Mouse (Mus musculus) CH12.LX (cell line): ENCODE data around the gene Snrpg. TPM values are rescaled to one million over a fixed set of nuclear protein-coding genes. Genes with fewer than 3 reads are reported as not detected.
A peak's percentile ranks its signal among the peaks of the same experiment; 100 is the strongest.

Experiments
- DNase-seq: peaks from one replicate; pipeline ENCODE4 v3.0.0-alpha.2; 2013; ENCODE audit errors: extremely low read depth
- H3K27ac ChIP-seq: 2 replicates; pipeline ENCODE4 v1.5.1; 2012; ENCODE audit warnings: low read depth, mild to moderate bottlenecking, control low read depth, moderate library complexity; ENCODE audit not compliant: insufficient read depth
- H3K27me3 ChIP-seq: replicated peaks from 2 replicates; pipeline ENCODE3; 2012; ENCODE audit warnings: inconsistent platforms
- H3K36me3 ChIP-seq, 2 experiments: replicated peaks in 1 of 2; 2 replicates each; pipeline versions ENCODE3 to v1.6.1; 2012; ENCODE audit warnings: inconsistent platforms in 1 of 2, low read length in 1 of 2, mild to moderate bottlenecking in 1 of 2, mixed read lengths in 1 of 2, moderate library complexity in 1 of 2; ENCODE audit not compliant: control insufficient read depth in 1 of 2, insufficient read depth in 1 of 2
- H3K4me1 ChIP-seq, 2 experiments: 2 replicates each; pipeline ENCODE4 v1.6.1; 2012; ENCODE audit warnings: inconsistent platforms in 1 of 2, moderate library complexity in 1 of 2; ENCODE audit not compliant: insufficient read depth in 2 of 2, control insufficient read depth in 1 of 2
- H3K4me2 ChIP-seq: 2 replicates; pipeline ENCODE4 v1.6.1; 2012; ENCODE audit warnings: low read depth, mild to moderate bottlenecking, control low read depth; ENCODE audit not compliant: poor library complexity, insufficient read depth, severe bottlenecking
- H3K4me3 ChIP-seq, 3 experiments: fragments of 150-350 bp in 1 of 3; sonication (generic) in 1 of 3; replicated peaks in 1 of 3; 2 replicates each; pipeline versions ENCODE3 to v1.5.1; 2011 to 2012; ENCODE audit warnings: low read depth in 2 of 3, low read length in 2 of 3, mild to moderate bottlenecking in 2 of 3, moderate library complexity in 2 of 3, control low read depth in 1 of 3, improper control_type of control experiment in 1 of 3, inconsistent platforms in 1 of 3, mixed read lengths in 1 of 3; ENCODE audit not compliant: poor library complexity in 1 of 3
- H3K79me2 ChIP-seq: replicated peaks from 2 replicates; pipeline ENCODE4 v1.6.1; 2012; ENCODE audit warnings: mild to moderate bottlenecking, moderate library complexity; ENCODE audit not compliant: control insufficient read depth, poor library complexity, insufficient read depth, severe bottlenecking; ENCODE audit errors: extremely low read depth
- H3K9ac ChIP-seq: 2 replicates; pipeline ENCODE4 v1.6.1; 2012; ENCODE audit warnings: low read depth, mild to moderate bottlenecking, control low read depth, moderate library complexity; ENCODE audit not compliant: insufficient read depth
- H3K9me3 ChIP-seq: replicated peaks from 2 replicates; pipeline ENCODE3; 2012; ENCODE audit warnings: low read length, inconsistent platforms, mixed read lengths
- BHLHE40 ChIP-seq: IDR thresholded peaks from 2 replicates; pipeline ENCODE4 v1.6.1; 2011; ENCODE audit warnings: mild to moderate bottlenecking, low read depth, low read length, improper control_type of control experiment
- CHD1 ChIP-seq: IDR thresholded peaks from 2 replicates; pipeline ENCODE4 v1.6.1; 2012; ENCODE audit warnings: low read depth, low read length, improper control_type of control experiment, inconsistent platforms
- CHD2 ChIP-seq: IDR thresholded peaks from 2 replicates; pipeline ENCODE4 v1.6.1; 2011; ENCODE audit warnings: low read length, improper control_type of control experiment
- ELF1 ChIP-seq: IDR thresholded peaks from 2 replicates; pipeline ENCODE4 v1.6.1; 2014; ENCODE audit warnings: low read depth, mild to moderate bottlenecking, inconsistent platforms, low read length, improper control_type of control experiment
- EP300 ChIP-seq: IDR thresholded peaks from 2 replicates; pipeline ENCODE4 v1.6.1; 2011; ENCODE audit warnings: low read length, improper control_type of control experiment
- HCFC1 ChIP-seq: IDR thresholded peaks from 2 replicates; pipeline ENCODE4 v1.6.1; 2012; ENCODE audit warnings: low read depth, mild to moderate bottlenecking, inconsistent platforms, low read length, improper control_type of control experiment
- JUN ChIP-seq: IDR thresholded peaks from 2 replicates; pipeline ENCODE4 v1.6.1; 2011; ENCODE audit warnings: low read depth, mild to moderate bottlenecking, low read length, improper control_type of control experiment, moderate library complexity; ENCODE audit not compliant: insufficient read depth
- JUND ChIP-seq: conservative IDR thresholded peaks from 2 replicates; pipeline ENCODE4 v1.6.1; 2011; ENCODE audit warnings: low read depth, low read length, improper control_type of control experiment
- KAT2A ChIP-seq: IDR thresholded peaks from 2 replicates; pipeline ENCODE4 v1.6.1; 2012; ENCODE audit warnings: low read length, improper control_type of control experiment, inconsistent platforms; ENCODE audit not compliant: insufficient replicate concordance
- MYC ChIP-seq: IDR thresholded peaks from 2 replicates; pipeline ENCODE4 v1.6.1; 2011; ENCODE audit warnings: low read depth, mild to moderate bottlenecking, improper control_type of control experiment, low read length
- NELFE ChIP-seq: IDR thresholded peaks from 2 replicates; pipeline ENCODE4 v1.6.1; 2011; ENCODE audit warnings: low read depth, low read length, improper control_type of control experiment
- NRF1 ChIP-seq: IDR thresholded peaks from 2 replicates; pipeline ENCODE4 v1.6.1; 2014; ENCODE audit warnings: low read depth, mild to moderate bottlenecking, inconsistent platforms, low read length, improper control_type of control experiment, moderate library complexity
- POLR2A ChIP-seq: IDR thresholded peaks from 2 replicates; pipeline ENCODE4 v1.6.1; 2011; ENCODE audit warnings: low read depth, mild to moderate bottlenecking, improper control_type of control experiment, low read length
- RAD21 ChIP-seq: IDR thresholded peaks from 2 replicates; pipeline ENCODE4 v1.6.1; 2011; ENCODE audit warnings: low read depth, mild to moderate bottlenecking, low read length, improper control_type of control experiment, moderate library complexity
- SIN3A ChIP-seq: IDR thresholded peaks from 2 replicates; pipeline ENCODE4 v1.6.1; 2012; ENCODE audit warnings: low read length, improper control_type of control experiment, inconsistent platforms
- TCF12 ChIP-seq: IDR thresholded peaks from 2 replicates; pipeline ENCODE4 v1.6.1; 2014; ENCODE audit warnings: low read depth, mild to moderate bottlenecking, inconsistent platforms, low read length, improper control_type of control experiment
- UBTF ChIP-seq: IDR thresholded peaks from 2 replicates; pipeline ENCODE4 v1.6.1; 2012; ENCODE audit warnings: low read depth, mild to moderate bottlenecking, inconsistent platforms, low read length, improper control_type of control experiment, moderate library complexity
- USF1 ChIP-seq: IDR thresholded peaks from 2 replicates; pipeline ENCODE4 v1.6.1; 2014; ENCODE audit warnings: low read depth, mild to moderate bottlenecking, inconsistent platforms, low read length, improper control_type of control experiment
- dilution Hi-C: fragments of 300-500 bp; cut with MboI; formaldehyde crosslinking; loops from 2 replicates; pipeline ENCODE4 v1.14.3; 2020; ENCODE audit warnings: low sequenced_read_pairs; ENCODE audit not compliant: extremely low pct_unique_long_range_greater_than_20kb, extremely low pct_ligation_motif_present
- in situ Hi-C: fragments of 300-500 bp; cut with MboI; formaldehyde crosslinking; loops from 3 replicates; pipeline ENCODE4 v1.14.3; 2019; ENCODE audit warnings: low sequenced_read_pairs, low pct_ligation_motif_present, low pct_unique_long_range_greater_than_20kb, mixed read lengths
- polyA plus RNA-seq: library from polyadenylated mRNA; unstranded; fragments of >175 nt; gene quantifications from 2 replicates; pipeline ENCODE4 v1.2.1, GENCODE M21; 2012; ENCODE audit warnings: low read depth; ENCODE audit not compliant: insufficient read length
- total RNA-seq, 2 experiments: library from RNA; depleted of rRNA; stranded (reverse); fragments of 300-350 nt in 1 of 2; fragments of >200 nt in 1 of 2; gene quantifications; 2 replicates each; pipeline ENCODE4 v1.2.3; 2012 to 2014

Gene Snrpg
- total and polyA plus RNA-seq, 3 experiments = 146 to 462 (median 446) TPM

GRCm38 (mm10) chr6:86404100-86404861 is 33.2 kb downstream of the Snrpg start, which contains the start of gene Tia1:
TSS of gene Tia1 (plus strand) at chr6:86404219.
- Histone ChIP-seq H3K4me3 (peak within 1 kb of the TSS; percentile 93 to 96 (median 94)), H3K9ac (peak within 1 kb of the TSS; percentile 84), H3K27ac (peak within 1 kb of the TSS; percentile 97), H3K4me2 (peak within 1 kb of the TSS; percentile 93), H3K36me3 (peaks cover 0 to 15% of the 10 kb centered on the region in 2 experiments), H3K4me1 (peaks cover 0 to 21% of the 10 kb centered on the region in 2 experiments; a peak in 2 of 4 replicates), H3K79me2 (peaks cover 34% of the 10 kb centered on the region), H3K9me3 (no peaks in the 10 kb centered on the region), H3K27me3 (peaks cover 5% of the 10 kb centered on the region)
- in situ Hi-C loops = loop anchor here (5.0 kb wide), 1 partner anchor 37 kb away; the partner anchor contains the start of gene Fam136a
- dilution Hi-C loops = no loop called here
- DNase-seq = peak; percentile 97
- TF ChIP-seq BHLHE40 (peak; percentile 95), POLR2A (peak; percentile 81), KAT2A (no peak), UBTF (peak; percentile 89; the same call in 1 of the 2 replicates), ELF1 (no peak), TCF12 (0 out of 2 replicates have a peak, but pooled peaks have one; percentile 56), NELFE (peak; percentile 82), RAD21 (no peak), USF1 (no peak), MYC (peak; percentile 61; the same call in 1 of the 2 replicates), NRF1 (peak; percentile 96), JUND (no peak), HCFC1 (peak; percentile 63; the same call in 1 of the 2 replicates)

DNA sequence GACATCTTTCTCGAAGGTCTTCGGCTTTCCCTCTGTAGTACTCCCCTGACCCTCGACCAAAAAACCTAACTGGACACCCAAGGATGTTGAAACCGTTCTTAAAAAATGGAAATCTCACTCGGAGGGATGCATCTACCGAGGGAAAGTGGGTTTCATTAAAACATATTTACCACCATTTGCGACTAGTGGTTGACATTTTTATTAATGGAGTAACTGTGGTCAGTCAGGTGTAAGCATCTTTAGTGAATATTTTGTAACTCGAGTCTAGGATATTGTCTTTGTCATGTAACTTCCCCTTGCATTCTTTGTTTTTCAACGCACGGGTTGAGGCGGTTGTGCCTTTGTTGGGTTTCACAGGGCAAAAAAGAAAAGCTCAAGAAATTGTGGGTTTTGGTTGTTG is 33.9 kb downstream of the Snrpg start:
- TF ChIP-seq JUN (no peak), EP300 (0 out of 2 replicates have a peak, but pooled peaks have one; percentile 15), SIN3A (peak; percentile 53), POLR2A (no peak), CHD2 (no peak), CHD1 (peak; percentile 80; the same call in 1 of the 2 replicates)
- Histone ChIP-seq H3K9me3 (no peaks in the 10 kb centered on the region), H3K27me3 (peaks cover 1% of the 10 kb centered on the region), H3K36me3 (peaks cover 0 to 18% of the 10 kb centered on the region in 2 experiments), H3K79me2 (peaks cover 34% of the 10 kb centered on the region), H3K4me1 (peaks cover 0 to 25% of the 10 kb centered on the region in 2 experiments; a peak in 2 of 4 replicates), H3K9ac (peak overlapping the region; percentile 84), H3K4me3 (peak overlapping the region; percentile 64 to 96 (median 93)), H3K27ac (no peak overlapping the region), H3K4me2 (peak overlapping the region; percentile 93)
- in situ Hi-C loops = loop anchor here (5.0 kb wide), 1 partner anchor 38 kb away; the partner anchor contains the start of gene Fam136a
- no peak for DNase-seq
- dilution Hi-C loops = no loop called here
